Mouse (Mus musculus) v-Abl transformed pro-B cells (cell line): Measurements from ENCODE around the gene AC124502.3.

Source experiments
- in situ Hi-C, 2 experiments: fragments of 400-800 bp; cut with MboI; formaldehyde crosslinking; loops; one replicate each; pipeline ENCODE4 v1.15.1; 2025; ENCODE audit not compliant: unreplicated experiment in 2 of 2

The AC124502.3 gene

GRCm38 (mm10) chr19:5098363-5099143, 59.9 kb downstream of the AC124502.3 start, which contains the start of gene Cnih2:
Gene Cnih2, minus strand, starts transcription at chr19:5098521.
- in situ Hi-C loops: no loop called here
